Mouse (Mus musculus) neural tube, embryonic 13.5 days (tissue): Measurements from ENCODE around the gene Orai2. TPM values are rescaled to one million over a fixed set of nuclear protein-coding genes. Genes with fewer than 3 reads are reported as not detected.

Source experiments
- ATAC-seq: fragments of 200-750 bp; cut with Nextera tagmentation; 2 replicates; pipeline ENCODE4 v1.8.0; 2017; ENCODE audit warnings: low read depth, mild to moderate bottlenecking, moderate TSS enrichment, moderate library complexity
- H3K27ac ChIP-seq: fragments of 300-500 bp; sonication (generic); replicated peaks from 2 replicates; pipeline ENCODE4 v1.5.1; 2015; ENCODE audit warnings: moderate library complexity, mild to moderate bottlenecking, inconsistent platforms
- H3K27me3 ChIP-seq: fragments of 300-500 bp; sonication (generic); 2 replicates; pipeline ENCODE4 v1.6.1; 2015; ENCODE audit warnings: mild to moderate bottlenecking, inconsistent platforms
- H3K36me3 ChIP-seq: fragments of 300-500 bp; sonication (generic); 2 replicates; pipeline ENCODE4 v1.6.1; 2015; ENCODE audit warnings: mild to moderate bottlenecking, inconsistent platforms
- H3K4me1 ChIP-seq: fragments of 300-500 bp; sonication (generic); replicated peaks from 2 replicates; pipeline ENCODE4 v1.6.1; 2015; ENCODE audit warnings: inconsistent platforms
- H3K4me2 ChIP-seq: fragments of 300-500 bp; sonication (generic); 2 replicates; pipeline ENCODE4 v1.6.1; 2015; ENCODE audit warnings: inconsistent platforms, mild to moderate bottlenecking, moderate library complexity
- H3K4me3 ChIP-seq: fragments of 300-500 bp; sonication (generic); 2 replicates; pipeline ENCODE4 v1.5.1; 2015; ENCODE audit warnings: mild to moderate bottlenecking, inconsistent platforms
- H3K9ac ChIP-seq: fragments of 300-500 bp; sonication (generic); 2 replicates; pipeline ENCODE4 v1.6.1; 2015; ENCODE audit warnings: moderate library complexity, mild to moderate bottlenecking, inconsistent platforms
- H3K9me3 ChIP-seq: fragments of 300-500 bp; sonication (generic); 2 replicates; pipeline ENCODE4 v1.6.1; 2016; ENCODE audit warnings: inconsistent platforms
- WGBS: fragments of 180-500 bp; shearing (Covaris S2); methylation state at CpG from one replicate; pipeline ENCODE4 v1.1.7; 2015; 5-methylcytosine and 5-hydroxymethylcytosine counted together
- polyA plus RNA-seq: library from polyadenylated mRNA; unstranded; fragments of >200 nt; fragmentation: Nextera tagmentation; extraction: Ambion mirVana; gene quantifications from 2 replicates; pipeline ENCODE4 v1.2.1, GENCODE M21; 2015

The Orai2 gene
- polyA plus RNA-seq, 1 experiment from 2014 or later: 33.7 TPM

- 58% methylated on average over 12 of the region's 12 CpGs for WGBS
- H3K9ac ChIP-seq: no peak overlapping the region
Measured at GRCm38 (mm10) chr5:136144606-136145430, 25.7 kb downstream of the Orai2 start.

GRCm38 (mm10) chr5:136143161-136143755, 27.3 kb downstream of the Orai2 start:
- H3K9me3 ChIP-seq: no peaks in the 10 kb centered on the region
- H3K9ac ChIP-seq: no peak overlapping the region
- WGBS: 88% methylated on average over 6 of the region's 6 CpGs
- H3K36me3 ChIP-seq: peaks cover 41% of the 10 kb centered on the region
- no peaks in the 10 kb centered on the region for H3K27me3 ChIP-seq
- ATAC-seq: no peak
- H3K4me2 ChIP-seq: no peak overlapping the region
- no peak overlapping the region for H3K27ac ChIP-seq
- H3K4me1 ChIP-seq: 0 out of 2 replicates have a peak, but pooled peaks cover 4% of the 10 kb centered on the region
- no peak overlapping the region for H3K4me3 ChIP-seq

More at GRCm38 (mm10) chr5:136144606-136145430, 25.7 kb downstream of the Orai2 start:
- ATAC-seq: no peak
- no peaks in the 10 kb centered on the region for H3K27me3 ChIP-seq
- no peak overlapping the region for H3K4me3 ChIP-seq
- H3K27ac ChIP-seq: no peak overlapping the region
- H3K36me3 ChIP-seq: peaks cover 28% of the 10 kb centered on the region
- no peak overlapping the region for H3K4me2 ChIP-seq
- no peaks in the 10 kb centered on the region for H3K9me3 ChIP-seq
- H3K4me1 ChIP-seq: no peaks in the 10 kb centered on the region

GRCm38 (mm10) chr5:136142746-136143145, 27.8 kb downstream of the Orai2 start:
- peaks cover 41% of the 10 kb centered on the region for H3K36me3 ChIP-seq
- no peak overlapping the region for H3K4me2 ChIP-seq
- no peaks in the 10 kb centered on the region for H3K27me3 ChIP-seq
- no peak overlapping the region for H3K9ac ChIP-seq
- 89% methylated on average over 5 of the region's 5 CpGs for WGBS
- no peak overlapping the region for H3K4me3 ChIP-seq
- peaks cover 6% of the 10 kb centered on the region; the same call in 1 of the 2 replicates for H3K4me1 ChIP-seq
- no peak for ATAC-seq
- no peak overlapping the region for H3K27ac ChIP-seq
- no peaks in the 10 kb centered on the region for H3K9me3 ChIP-seq

GRCm38 (mm10) chr5:136140057-136140482, 30.4 kb downstream of the Orai2 start:
- no peak for ATAC-seq
- no peak overlapping the region for H3K4me3 ChIP-seq
- H3K36me3 ChIP-seq: peaks cover 41% of the 10 kb centered on the region
- peaks cover 25% of the 10 kb centered on the region for H3K4me1 ChIP-seq
- H3K9me3 ChIP-seq: no peaks in the 10 kb centered on the region
- 90% methylated on average over 10 of the region's 10 CpGs for WGBS
- no peaks in the 10 kb centered on the region for H3K27me3 ChIP-seq
- H3K4me2 ChIP-seq: no peak overlapping the region
- H3K9ac ChIP-seq: no peak overlapping the region
- H3K27ac ChIP-seq: no peak overlapping the region

GRCm38 (mm10) chr5:136139393-136139792, 31.1 kb downstream of the Orai2 start:
- H3K9me3 ChIP-seq: no peaks in the 10 kb centered on the region
- ATAC-seq: no peak
- H3K9ac ChIP-seq: no peak overlapping the region
- no peak overlapping the region for H3K27ac ChIP-seq
- H3K36me3 ChIP-seq: peaks cover 41% of the 10 kb centered on the region
- peaks cover 32% of the 10 kb centered on the region for H3K4me1 ChIP-seq
- 96% methylated on average over 13 of the region's 13 CpGs for WGBS
- no peak overlapping the region for H3K4me2 ChIP-seq
- H3K27me3 ChIP-seq: no peaks in the 10 kb centered on the region
- H3K4me3 ChIP-seq: no peak overlapping the region

- Histone ChIP-seq H3K9ac (no peak overlapping the region), H3K27ac (no peak overlapping the region), H3K4me1 (peaks cover 33% of the 10 kb centered on the region), H3K9me3 (no peaks in the 10 kb centered on the region), H3K4me2 (0 out of 2 replicates have a peak overlapping the region, but pooled peaks have one; percentile 70), H3K4me3 (0 out of 2 replicates have a peak overlapping the region, but pooled peaks have one; percentile 77), H3K27me3 (no peaks in the 10 kb centered on the region), H3K36me3 (peaks cover 52% of the 10 kb centered on the region)
- ATAC-seq: no peak
- 76% methylated on average over 13 of the region's 13 CpGs for WGBS
Measured at GRCm38 (mm10) chr5:136137658-136138274, 32.7 kb downstream of the Orai2 start.

- Histone ChIP-seq H3K4me2 (peak overlapping the region; percentile 70), H3K4me3 (peak overlapping the region; percentile 77), H3K36me3 (peaks cover 54% of the 10 kb centered on the region), H3K9me3 (no peaks in the 10 kb centered on the region), H3K4me1 (peaks cover 33% of the 10 kb centered on the region), H3K27me3 (no peaks in the 10 kb centered on the region), H3K27ac (0 out of 2 replicates have a peak overlapping the region, but pooled peaks have one; percentile 25), H3K9ac (peak overlapping the region; percentile 78)
- 10% methylated on average over 20 of the region's 20 CpGs for WGBS
- ATAC-seq: 0 out of 2 replicates have a peak, but pooled peaks have one; percentile 13
Measured at GRCm38 (mm10) chr5:136136292-136136990, 34.1 kb downstream of the Orai2 start.

GRCm38 (mm10) chr5:136135571-136136291, 34.8 kb downstream of the Orai2 start, which contains the start of the genes Lrwd1 and Alkbh4:
Gene Lrwd1, minus strand, starts transcription at chr5:136136074.
Gene Alkbh4, plus strand, starts transcription at chr5:136136146.
- peak; percentile 94 for ATAC-seq
- peak within 1 kb of the TSS; percentile 78 for H3K9ac ChIP-seq
- under 1% methylated on average over 60 of the region's 60 CpGs for WGBS
- H3K4me2 ChIP-seq: peak within 1 kb of the TSS; percentile 70
- peaks cover 53% of the 10 kb centered on the region for H3K36me3 ChIP-seq
- no peaks in the 10 kb centered on the region for H3K9me3 ChIP-seq
- peaks cover 33% of the 10 kb centered on the region for H3K4me1 ChIP-seq
- no peaks in the 10 kb centered on the region for H3K27me3 ChIP-seq
- H3K27ac ChIP-seq: peak within 1 kb of the TSS; percentile 33
- H3K4me3 ChIP-seq: peak within 1 kb of the TSS; percentile 77

GRCm38 (mm10) chr5:136122165-136122564, 48.3 kb downstream of the Orai2 start:
- no peak overlapping the region for H3K27ac ChIP-seq
- H3K9ac ChIP-seq: no peak overlapping the region
- 88% methylated on average over 10 of the region's 10 CpGs for WGBS
- no peak overlapping the region for H3K4me3 ChIP-seq
- no peak for ATAC-seq
- peaks cover 17% of the 10 kb centered on the region for H3K4me1 ChIP-seq
- H3K9me3 ChIP-seq: no peaks in the 10 kb centered on the region
- H3K36me3 ChIP-seq: peaks cover 77% of the 10 kb centered on the region
- H3K4me2 ChIP-seq: no peak overlapping the region
- H3K27me3 ChIP-seq: no peaks in the 10 kb centered on the region

GRCm38 (mm10) chr5:136116784-136117112, 53.8 kb downstream of the Orai2 start:
- Histone ChIP-seq H3K27ac (peak overlapping the region; percentile 78), H3K4me1 (peaks cover 27% of the 10 kb centered on the region), H3K4me3 (peak overlapping the region; percentile 97), H3K4me2 (peak overlapping the region; percentile 78), H3K9me3 (no peaks in the 10 kb centered on the region), H3K9ac (peak overlapping the region; percentile 87), H3K36me3 (peaks cover 23% of the 10 kb centered on the region), H3K27me3 (no peaks in the 10 kb centered on the region)
- 0% methylated on average over 22 of the region's 22 CpGs for WGBS
- peak; percentile 65 for ATAC-seq
